Mouse (Mus musculus) kidney, adult 18-20 months (tissue): ENCODE results near the gene Slc9b1.

Experiments
- DNase-seq: peaks from one replicate; pipeline ENCODE4 v3.0.0; 2021

Gene Slc9b1

GRCm38 (mm10) chr3:135438913-135439531 lies 91.2 kb downstream of the Slc9b1 start:
- peak; percentile 90 for DNase-seq

DNA sequence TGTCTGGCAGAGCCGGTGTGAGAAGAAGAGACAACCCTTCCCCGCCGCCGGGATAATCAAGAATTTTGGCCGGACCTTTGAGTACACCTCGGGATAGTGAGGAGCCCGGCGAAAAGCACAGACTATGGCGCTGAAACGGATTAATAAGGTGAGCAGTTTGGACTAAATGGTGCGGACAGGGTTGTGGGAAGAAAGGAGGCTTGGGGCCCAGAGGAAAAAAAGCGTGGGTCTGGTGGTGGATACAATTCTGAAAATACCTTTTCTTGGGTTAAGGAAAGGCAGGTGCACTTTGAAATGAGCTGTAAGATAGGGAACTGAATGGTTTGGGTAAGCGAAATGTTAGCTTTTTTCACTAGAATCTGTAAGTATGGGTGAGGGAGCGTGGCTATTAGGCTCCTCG lies 91.8 kb downstream of the Slc9b1 start:
- DNase-seq = no peak

GRCm38 (mm10) chr3:135440221-135440620 lies 92.4 kb downstream of the Slc9b1 start:
- DNase-seq = peak; percentile 27

DNA sequence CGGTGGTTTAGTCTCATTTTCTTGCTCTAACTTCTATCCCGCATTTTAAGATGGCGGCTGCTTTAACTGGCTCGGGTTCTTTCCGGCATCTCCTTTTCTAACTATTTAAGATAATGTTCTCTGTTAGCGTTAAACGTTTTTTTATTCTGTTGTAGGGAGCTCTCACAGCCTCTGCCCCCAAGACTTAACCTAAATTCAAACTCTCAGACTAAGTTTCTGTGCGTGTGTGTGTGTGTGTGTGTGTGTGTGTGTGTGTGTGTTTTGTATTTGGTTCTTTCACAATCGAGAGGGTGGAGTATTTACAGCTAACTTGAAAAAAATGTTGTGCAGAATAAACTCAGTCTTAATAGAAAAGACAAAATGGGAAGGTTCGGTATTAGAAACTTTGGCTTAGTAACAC lies 92.8 kb downstream of the Slc9b1 start:
- DNase-seq = no peak

DNA sequence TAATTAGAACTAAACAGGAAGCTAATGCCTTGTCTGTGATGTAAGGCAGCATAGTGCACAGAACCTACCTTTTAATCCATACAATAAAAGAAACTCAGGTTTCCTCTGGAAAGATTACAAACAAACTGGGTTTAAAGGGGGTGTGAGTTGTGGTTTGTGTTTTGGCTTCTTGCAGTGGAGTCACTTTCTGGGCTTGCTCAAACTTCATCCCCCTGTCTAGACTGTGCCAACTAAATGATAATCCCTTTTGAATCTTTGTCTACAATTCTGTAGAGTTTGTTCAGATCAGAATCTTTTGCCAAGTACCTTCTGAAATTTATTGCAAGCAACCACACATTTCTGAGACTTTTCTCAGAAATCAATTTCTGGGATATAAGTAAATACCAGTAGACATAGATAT lies 97.1 kb downstream of the Slc9b1 start:
- no peak for DNase-seq
